Mouse (Mus musculus) liver, adult 2 months (tissue): ENCODE data around the gene P3h2. TPM values are rescaled to one million over a fixed set of nuclear protein-coding genes. Genes with fewer than 3 reads are reported as not detected.

Experiments used
- DNase-seq: peaks from one replicate; pipeline ENCODE4 v3.0.0-alpha.2; 2011; ENCODE audit warnings: low read depth, low spot score; ENCODE audit errors: extremely low read depth
- H3K27ac ChIP-seq: fragments of 200-500 bp; replicated peaks from 2 replicates; pipeline ENCODE4 v1.5.1; 2012; ENCODE audit warnings: low read depth, mild to moderate bottlenecking, control low read depth, inconsistent platforms, low read length; ENCODE audit not compliant: insufficient read depth
- H3K27me3 ChIP-seq: fragments of 200-500 bp; 2 replicates; pipeline ENCODE4 v1.6.1; 2012; ENCODE audit warnings: mild to moderate bottlenecking, moderate library complexity, low read length, inconsistent platforms; ENCODE audit not compliant: control insufficient read depth, insufficient read depth
- H3K36me3 ChIP-seq: fragments of 200-500 bp; 2 replicates; pipeline ENCODE4 v1.6.1; 2012; ENCODE audit warnings: low read length, inconsistent platforms; ENCODE audit not compliant: control insufficient read depth, insufficient read depth
- H3K4me1 ChIP-seq: fragments of 200-500 bp; 2 replicates; pipeline ENCODE4 v1.6.1; 2011; ENCODE audit warnings: low read length; ENCODE audit not compliant: control insufficient read depth, insufficient read depth
- H3K4me3 ChIP-seq: fragments of 200-500 bp; 2 replicates; pipeline ENCODE4 v1.5.1; 2011; ENCODE audit warnings: low read depth, mild to moderate bottlenecking, control low read depth, low read length, moderate library complexity; ENCODE audit not compliant: insufficient read depth
- H3K79me2 ChIP-seq: fragments of 200-500 bp; 2 replicates; pipeline ENCODE4 v1.6.1; 2012; ENCODE audit warnings: inconsistent platforms, mild to moderate bottlenecking, low read length, moderate library complexity; ENCODE audit not compliant: control insufficient read depth, insufficient read depth
- H3K9ac ChIP-seq: fragments of 200-500 bp; 2 replicates; pipeline ENCODE4 v1.6.1; 2012; ENCODE audit warnings: low read depth, mild to moderate bottlenecking, control low read depth, inconsistent platforms, low read length
- CTCF ChIP-seq: fragments of 200-500 bp; IDR thresholded peaks from 2 replicates; pipeline ENCODE4 v1.5.1; 2011; ENCODE audit warnings: low read depth, low read length, control low read depth
- POLR2A ChIP-seq: fragments of 200-500 bp; IDR thresholded peaks from 2 replicates; pipeline ENCODE4 v1.6.1; 2011; ENCODE audit warnings: low read length, control low read depth; ENCODE audit not compliant: insufficient read depth; ENCODE audit errors: extremely low read depth
- WGBS: fragments of 180-500 bp; shearing (Covaris S2); methylation state at CpG from one replicate; pipeline ENCODE4 v1.1.7; 2018; 5-methylcytosine and 5-hydroxymethylcytosine counted together
- polyA plus RNA-seq: library from polyadenylated mRNA; depleted of rRNA; stranded (reverse); fragments of >200 nt; gene quantifications from 2 replicates; pipeline ENCODE4 v1.2.3, GENCODE M21; 2012
- total RNA-seq: library from RNA; depleted of rRNA; stranded (reverse); fragments of >200 nt; gene quantifications from 2 replicates; pipeline ENCODE4 v1.2.3, GENCODE M21; 2014

The P3h2 gene
- total and polyA plus RNA-seq, 2 experiments = 0.28 to 0.55 TPM

GRCm38 (mm10) chr16:25994605-25995004, 111.0 kb downstream of the P3h2 start:
- TF ChIP-seq POLR2A (no peak), CTCF (no peak)
- Histone ChIP-seq H3K9ac (no peak overlapping the region), H3K4me3 (no peak overlapping the region), H3K4me1 (no peaks in the 10 kb centered on the region), H3K27ac (no peak overlapping the region), H3K27me3 (no peaks in the 10 kb centered on the region), H3K36me3 (no peaks in the 10 kb centered on the region), H3K79me2 (no peaks in the 10 kb centered on the region)
- WGBS = 81% methylated on average over 3 of the region's 3 CpGs
- DNase-seq = no peak

GRCm38 (mm10) chr16:25987221-25987620, 118.4 kb downstream of the P3h2 start:
- DNase-seq = no peak
- H3K27me3 ChIP-seq = no peaks in the 10 kb centered on the region
- no peak overlapping the region for H3K4me3 ChIP-seq
- no peaks in the 10 kb centered on the region for H3K79me2 ChIP-seq
- TF ChIP-seq CTCF = no peak
- TF ChIP-seq POLR2A = no peak
- no peaks in the 10 kb centered on the region for H3K36me3 ChIP-seq
- no peak overlapping the region for H3K27ac ChIP-seq
- H3K4me1 ChIP-seq = no peaks in the 10 kb centered on the region
- 97% methylated on average over 5 of the region's 5 CpGs for WGBS
- no peak overlapping the region for H3K9ac ChIP-seq

- peak; percentile 7 for DNase-seq
- Histone ChIP-seq H3K4me1 (no peaks in the 10 kb centered on the region), H3K4me3 (no peak overlapping the region), H3K27me3 (no peaks in the 10 kb centered on the region), H3K9ac (no peak overlapping the region), H3K79me2 (no peaks in the 10 kb centered on the region), H3K27ac (no peak overlapping the region), H3K36me3 (no peaks in the 10 kb centered on the region)
- WGBS = 43% methylated on average over 4 of the region's 4 CpGs
- no peak for TF ChIP-seq POLR2A
- TF ChIP-seq CTCF = peak; percentile 65
Observed at GRCm38 (mm10) chr16:25983635-25984034, 121.9 kb downstream of the P3h2 start.

GRCm38 (mm10) chr16:25979037-25979436, 126.5 kb downstream of the P3h2 start:
- no peak overlapping the region for H3K27ac ChIP-seq
- DNase-seq = no peak
- TF ChIP-seq POLR2A (no peak), CTCF (no peak)
- no peaks in the 10 kb centered on the region for H3K4me1 ChIP-seq
- H3K79me2 ChIP-seq = no peaks in the 10 kb centered on the region
- H3K27me3 ChIP-seq = no peaks in the 10 kb centered on the region
- H3K36me3 ChIP-seq = no peaks in the 10 kb centered on the region
- WGBS = 49% methylated on average over 3 of the region's 3 CpGs
- H3K4me3 ChIP-seq = no peak overlapping the region
- no peak overlapping the region for H3K9ac ChIP-seq

- Histone ChIP-seq H3K4me1 (no peaks in the 10 kb centered on the region), H3K27ac (no peak overlapping the region), H3K4me3 (no peak overlapping the region), H3K79me2 (no peaks in the 10 kb centered on the region), H3K9ac (no peak overlapping the region), H3K36me3 (no peaks in the 10 kb centered on the region), H3K27me3 (no peaks in the 10 kb centered on the region)
- DNase-seq = no peak
- TF ChIP-seq CTCF = no peak
- no peak for TF ChIP-seq POLR2A
- 88% methylated on average over 2 of the region's 2 CpGs for WGBS
Observed at GRCm38 (mm10) chr16:25977210-25977609, 128.4 kb downstream of the P3h2 start.

GRCm38 (mm10) chr16:25971285-25971684, 134.3 kb downstream of the P3h2 start:
- Histone ChIP-seq H3K4me1 (no peaks in the 10 kb centered on the region), H3K79me2 (no peaks in the 10 kb centered on the region), H3K27ac (no peak overlapping the region), H3K27me3 (no peaks in the 10 kb centered on the region), H3K9ac (no peak overlapping the region), H3K36me3 (no peaks in the 10 kb centered on the region), H3K4me3 (no peak overlapping the region)
- WGBS = 75% methylated on average over 7 of the region's 7 CpGs
- TF ChIP-seq CTCF (no peak), POLR2A (no peak)
- no peak for DNase-seq
